Mouse (Mus musculus) heart, embryonic 15.5 days (tissue): ENCODE data around the gene Hmgb2. TPM values are rescaled to one million over a fixed set of nuclear protein-coding genes. Genes with fewer than 3 reads are reported as not detected.
A peak's percentile ranks its signal among the peaks of the same experiment; 100 is the strongest.
"Not testable (repeated sequence)": the region's sequence is repeated elsewhere in the genome, so short reads cannot be mapped to it uniquely, and the experiment has no call there.

Experiments
- ATAC-seq: fragments of 200-750 bp; cut with Nextera tagmentation; replicated peaks from 2 replicates; pipeline ENCODE4 v1.8.0; 2017; ENCODE audit warnings: low read depth, moderate TSS enrichment; ENCODE audit not compliant: insufficient number of reproducible peaks, insufficient read depth, low FRiP score
- H3K27ac ChIP-seq: fragments of 300-500 bp; sonication (generic); 2 replicates; pipeline ENCODE4 v1.5.1; 2015; ENCODE audit warnings: mild to moderate bottlenecking, inconsistent platforms
- H3K27me3 ChIP-seq: fragments of 300-500 bp; sonication (generic); 2 replicates; pipeline ENCODE4 v1.6.1; 2015; ENCODE audit warnings: inconsistent platforms
- H3K36me3 ChIP-seq: fragments of 300-500 bp; sonication (generic); 2 replicates; pipeline ENCODE4 v1.6.1; 2015; ENCODE audit warnings: mild to moderate bottlenecking, inconsistent platforms
- H3K4me1 ChIP-seq: fragments of 300-500 bp; sonication (generic); replicated peaks from 2 replicates; pipeline ENCODE4 v1.6.1; 2015; ENCODE audit warnings: inconsistent platforms
- H3K4me2 ChIP-seq: fragments of 300-500 bp; sonication (generic); 2 replicates; pipeline ENCODE4 v1.6.1; 2015; ENCODE audit warnings: inconsistent platforms, mild to moderate bottlenecking, moderate library complexity
- H3K4me3 ChIP-seq: fragments of 300-500 bp; sonication (generic); 2 replicates; pipeline ENCODE4 v1.5.1; 2015; ENCODE audit warnings: mild to moderate bottlenecking, inconsistent platforms
- H3K9ac ChIP-seq: fragments of 300-500 bp; sonication (generic); 2 replicates; pipeline ENCODE4 v1.6.1; 2015; ENCODE audit warnings: mild to moderate bottlenecking, inconsistent platforms
- H3K9me3 ChIP-seq: fragments of 300-500 bp; sonication (generic); replicated peaks from 2 replicates; pipeline ENCODE4 v1.6.1; 2016; ENCODE audit warnings: inconsistent platforms
- WGBS: fragments of 180-500 bp; shearing (Covaris S2); methylation state at CpG from one replicate; pipeline ENCODE4 v1.1.7; 2015; ENCODE audit warnings: mixed read lengths; 5-methylcytosine and 5-hydroxymethylcytosine counted together
- polyA plus RNA-seq: library from polyadenylated mRNA; unstranded; fragments of >200 nt; fragmentation: Nextera tagmentation; extraction: Ambion mirVana; gene quantifications from 2 replicates; pipeline ENCODE4 v1.2.1, GENCODE M21; 2015

The Hmgb2 gene
- polyA plus RNA-seq, 1 experiment from 2014 or later, result 273 TPM

GRCm38 (mm10) chr8:57488312-57488765, 23.4 kb upstream of the Hmgb2 start:
- Histone ChIP-seq H3K4me2 (peak overlapping the region; percentile 81), H3K4me1 (peaks cover 10% of the 10 kb centered on the region), H3K27ac (peak overlapping the region; percentile 97), H3K36me3 (peaks cover 3% of the 10 kb centered on the region), H3K9ac (peak overlapping the region; percentile 70), H3K9me3 (no peaks in the 10 kb centered on the region), H3K4me3 (peak overlapping the region; percentile 74), H3K27me3 (no peaks in the 10 kb centered on the region)
- ATAC-seq, result peak; percentile 56
- under 1% methylated on average over 25 of the region's 25 CpGs for WGBS

GRCm38 (mm10) chr8:57489366-57489765, 22.3 kb upstream of the Hmgb2 start:
- no peak for ATAC-seq
- peaks cover 10% of the 10 kb centered on the region for H3K4me1 ChIP-seq
- no peaks in the 10 kb centered on the region for H3K9me3 ChIP-seq
- H3K27ac ChIP-seq, result peak overlapping the region; percentile 97
- H3K4me2 ChIP-seq, result peak overlapping the region; percentile 81; the same call in 1 of the 2 replicates
- H3K4me3 ChIP-seq, result peak overlapping the region; percentile 74; the same call in 1 of the 2 replicates
- no peaks in the 10 kb centered on the region for H3K27me3 ChIP-seq
- H3K36me3 ChIP-seq, result no peaks in the 10 kb centered on the region
- no peak overlapping the region for H3K9ac ChIP-seq
- 100% methylated on average over 1 of the region's 1 CpGs for WGBS

DNA sequence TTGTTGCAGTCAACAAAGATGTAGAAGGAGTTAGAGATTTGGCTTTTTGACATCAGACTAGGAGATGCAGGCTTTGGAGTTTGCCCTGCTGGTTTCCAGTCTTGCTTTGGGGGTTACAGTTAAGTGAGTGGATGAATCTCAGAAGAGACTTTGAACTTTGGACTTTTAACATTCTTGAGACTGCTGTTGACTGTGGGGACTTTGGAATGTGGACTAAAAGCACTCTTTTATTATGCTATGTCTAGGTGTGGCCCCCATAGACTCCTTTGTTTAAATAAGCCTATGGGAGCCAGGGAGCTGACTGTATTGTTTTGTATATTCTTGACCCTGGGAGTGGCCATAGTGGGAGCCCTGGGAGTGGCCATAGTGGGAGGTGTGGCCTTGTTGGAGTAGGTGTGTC, 21.8 kb upstream of the Hmgb2 start:
- Histone ChIP-seq H3K27ac (no peak overlapping the region), H3K36me3 (no peaks in the 10 kb centered on the region), H3K9me3 (no peaks in the 10 kb centered on the region), H3K27me3 (no peaks in the 10 kb centered on the region), H3K4me2 (no peak overlapping the region), H3K9ac (no peak overlapping the region), H3K4me1 (peaks cover 10% of the 10 kb centered on the region), H3K4me3 (no peak overlapping the region)
- ATAC-seq, result no peak

GRCm38 (mm10) chr8:57491873-57492272, 19.8 kb upstream of the Hmgb2 start:
- WGBS, result 84% methylated on average over 4 of the region's 4 CpGs
- peaks cover 6% of the 10 kb centered on the region for H3K4me1 ChIP-seq
- no peaks in the 10 kb centered on the region for H3K36me3 ChIP-seq
- ATAC-seq, result no peak
- H3K9me3 ChIP-seq, result no peaks in the 10 kb centered on the region
- H3K4me3 ChIP-seq, result no peak overlapping the region
- no peak overlapping the region for H3K4me2 ChIP-seq
- H3K27me3 ChIP-seq, result no peaks in the 10 kb centered on the region
- H3K27ac ChIP-seq, result no peak overlapping the region
- no peak overlapping the region for H3K9ac ChIP-seq

GRCm38 (mm10) chr8:57498494-57498846, 13.2 kb upstream of the Hmgb2 start:
- H3K9ac ChIP-seq, result no peak overlapping the region
- 62% methylated on average over 8 of the region's 8 CpGs for WGBS
- H3K4me2 ChIP-seq, result peak overlapping the region; percentile 41
- H3K4me3 ChIP-seq, result peak overlapping the region; percentile 8; the same call in 1 of the 2 replicates
- no peaks in the 10 kb centered on the region for H3K9me3 ChIP-seq
- peak overlapping the region; percentile 3; the same call in 1 of the 2 replicates for H3K27ac ChIP-seq
- H3K27me3 ChIP-seq, result no peaks in the 10 kb centered on the region
- H3K36me3 ChIP-seq, result no peaks in the 10 kb centered on the region
- peaks cover 5% of the 10 kb centered on the region for H3K4me1 ChIP-seq
- ATAC-seq, result no peak

- peak overlapping the region; percentile 3; the same call in 1 of the 2 replicates for H3K27ac ChIP-seq
- no peak overlapping the region for H3K9ac ChIP-seq
- peak overlapping the region; percentile 8 for H3K4me3 ChIP-seq
- peak overlapping the region; percentile 41 for H3K4me2 ChIP-seq
- WGBS, result 44% methylated on average over 17 of the region's 17 CpGs
- no peaks in the 10 kb centered on the region for H3K36me3 ChIP-seq
- no peaks in the 10 kb centered on the region for H3K9me3 ChIP-seq
- H3K27me3 ChIP-seq, result no peaks in the 10 kb centered on the region
- ATAC-seq, result no peak
- peaks cover 6% of the 10 kb centered on the region for H3K4me1 ChIP-seq
Measured at GRCm38 (mm10) chr8:57498847-57499511, 12.7 kb upstream of the Hmgb2 start.

DNA sequence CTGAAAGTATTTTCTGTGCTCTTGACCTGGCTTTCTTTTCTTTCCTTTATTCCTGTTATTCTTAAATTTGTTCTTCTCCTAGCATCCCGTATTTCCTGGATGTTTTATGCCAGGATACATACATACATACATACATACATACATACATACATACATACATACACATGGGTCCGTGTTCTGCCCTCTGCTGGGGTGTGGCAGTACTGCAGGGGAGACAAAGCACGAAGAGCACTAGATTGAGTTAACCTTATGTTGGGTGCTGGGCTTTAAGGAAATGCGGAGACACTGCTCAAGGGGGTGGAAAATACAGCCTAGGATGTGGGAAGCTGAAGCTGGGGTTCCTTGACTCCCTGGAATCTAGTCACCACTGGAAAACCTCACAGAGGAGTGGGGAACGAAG, 8.1 kb upstream of the Hmgb2 start:
- Histone ChIP-seq H3K9me3 (no peaks in the 10 kb centered on the region), H3K9ac (no peak overlapping the region), H3K36me3 (peaks cover under 1% of the 10 kb centered on the region; the same call in 1 of the 2 replicates), H3K27me3 (no peaks in the 10 kb centered on the region), H3K27ac (0 out of 2 replicates have a peak overlapping the region, but pooled peaks have one; percentile 24), H3K4me3 (no peak overlapping the region), H3K4me1 (peaks cover 5% of the 10 kb centered on the region), H3K4me2 (no peak overlapping the region)
- WGBS, result 47% methylated on average over 5 of the region's 5 CpGs
- ATAC-seq, result no peak

GRCm38 (mm10) chr8:57505500-57505899, 6.2 kb upstream of the Hmgb2 start:
- not testable (repeated sequence) for H3K4me2 ChIP-seq, H3K9ac ChIP-seq
- WGBS, result 80% methylated on average over 1 of the region's 1 CpGs

DNA sequence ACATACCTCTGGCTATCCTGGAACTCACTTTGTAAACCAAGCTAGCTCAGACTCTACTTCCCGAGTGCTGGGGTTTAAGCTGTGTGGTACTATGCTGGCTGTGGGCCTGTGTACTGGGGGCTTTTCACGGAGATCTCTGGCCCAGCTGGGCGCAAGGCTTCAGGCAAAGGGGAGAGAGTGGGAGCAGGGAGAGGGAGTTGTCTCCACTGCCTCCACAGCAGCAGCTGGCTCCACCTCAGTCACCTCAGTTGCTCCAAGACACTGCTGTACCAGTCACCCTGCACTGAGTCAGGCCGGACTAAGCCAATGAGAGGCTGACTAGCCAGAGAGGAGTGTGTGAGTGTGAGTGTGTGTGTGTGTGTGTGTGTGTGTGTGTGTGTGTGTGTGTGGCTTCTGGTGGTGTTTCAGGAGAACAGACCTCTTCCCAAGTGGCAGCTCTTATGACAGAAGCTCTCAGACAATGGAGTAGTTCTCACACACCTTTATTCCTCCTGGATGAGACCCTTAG, 4.1 kb upstream of the Hmgb2 start:
- H3K27ac ChIP-seq, result no peak overlapping the region
- H3K9ac ChIP-seq, result no peak overlapping the region
- no peaks in the 10 kb centered on the region for H3K9me3 ChIP-seq
- no peak for ATAC-seq
- no peak overlapping the region for H3K4me2 ChIP-seq
- no peak overlapping the region for H3K4me3 ChIP-seq
- H3K27me3 ChIP-seq, result no peaks in the 10 kb centered on the region
- 78% methylated on average over 4 of the region's 4 CpGs for WGBS
- peaks cover 8% of the 10 kb centered on the region for H3K4me1 ChIP-seq
- H3K36me3 ChIP-seq, result peaks cover 3% of the 10 kb centered on the region; the same call in 1 of the 2 replicates

More at GRCm38 (mm10) chr8:57505500-57505899, 6.2 kb upstream of the Hmgb2 start:
- not testable (repeated sequence) for H3K4me3 ChIP-seq, H3K36me3 ChIP-seq, ATAC-seq, H3K9me3 ChIP-seq, H3K27me3 ChIP-seq, H3K27ac ChIP-seq, H3K4me1 ChIP-seq

GRCm38 (mm10) chr8:57508657-57509056, 3.0 kb upstream of the Hmgb2 start:
- no peak overlapping the region for H3K4me3 ChIP-seq
- 73% methylated on average over 4 of the region's 4 CpGs for WGBS
- H3K27ac ChIP-seq, result no peak overlapping the region
- H3K4me1 ChIP-seq, result peaks cover 11% of the 10 kb centered on the region
- no peak for ATAC-seq
- H3K27me3 ChIP-seq, result no peaks in the 10 kb centered on the region
- no peak overlapping the region for H3K4me2 ChIP-seq
- H3K36me3 ChIP-seq, result peaks cover 3% of the 10 kb centered on the region; the same call in 1 of the 2 replicates
- no peak overlapping the region for H3K9ac ChIP-seq
- no peaks in the 10 kb centered on the region for H3K9me3 ChIP-seq

DNA sequence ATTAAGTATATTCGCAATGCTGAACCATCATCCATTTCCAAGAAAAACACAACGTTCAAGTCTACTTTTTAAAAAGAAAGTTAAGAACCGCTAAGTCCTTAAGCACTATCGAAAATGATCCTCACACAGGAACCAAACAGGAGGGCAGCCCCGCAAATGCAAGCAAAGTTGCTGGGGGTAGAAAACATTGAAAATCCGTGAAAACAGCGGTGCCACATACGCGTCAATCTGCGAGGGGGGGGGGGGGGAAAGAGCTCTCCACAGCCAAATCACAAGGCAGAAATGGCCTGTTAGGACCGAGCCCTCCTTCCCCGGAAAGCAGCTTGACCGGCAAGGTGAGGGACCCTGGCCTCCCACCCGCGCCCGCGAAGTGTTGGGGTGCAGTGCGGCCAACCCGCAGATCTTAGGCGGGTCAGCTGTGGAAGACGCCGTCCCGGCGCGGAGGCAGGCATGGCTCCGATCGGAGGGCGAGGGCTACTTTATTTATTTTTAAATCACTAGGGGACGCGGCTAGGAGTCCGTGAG, 854 bp upstream of the Hmgb2 start:
- Histone ChIP-seq H3K4me1 (peaks cover 13% of the 10 kb centered on the region), H3K9me3 (no peaks in the 10 kb centered on the region), H3K9ac (peak overlapping the region; percentile 88), H3K27me3 (no peaks in the 10 kb centered on the region), H3K4me2 (peak overlapping the region; percentile 97), H3K36me3 (peaks cover 9% of the 10 kb centered on the region; the same call in 1 of the 2 replicates), H3K4me3 (peak overlapping the region; percentile 78), H3K27ac (peak overlapping the region; percentile 80)
- ATAC-seq, result 0 out of 2 replicates have a peak, but pooled peaks have one; percentile 0
- WGBS, result 2% methylated on average over 30 of the region's 31 CpGs
